Mouse (Mus musculus) lung, adult 2 months (tissue): ENCODE measurements around the gene Rabif.

Experiments used
- CTCF ChIP-seq: fragments of 200-500 bp; IDR thresholded peaks from 2 replicates; pipeline ENCODE4 v1.5.1; 2011; ENCODE audit warnings: mild to moderate bottlenecking, low read length, control low read depth; ENCODE audit not compliant: insufficient read depth
- POLR2A ChIP-seq: fragments of 200-500 bp; IDR thresholded peaks from 2 replicates; pipeline ENCODE4 v1.6.1; 2011; ENCODE audit warnings: low read depth, mild to moderate bottlenecking, control low read depth, low read length, borderline replicate concordance; ENCODE audit errors: extremely low read depth

- TF ChIP-seq CTCF (no peak), POLR2A (no peak)
Measured at GRCm38 (mm10) chr1:134522325-134522724, 27.9 kb downstream of the Rabif start.
